Comparison of ENCODE assay signal across 7 mouse cellular contexts in the genomic region with DNA sequence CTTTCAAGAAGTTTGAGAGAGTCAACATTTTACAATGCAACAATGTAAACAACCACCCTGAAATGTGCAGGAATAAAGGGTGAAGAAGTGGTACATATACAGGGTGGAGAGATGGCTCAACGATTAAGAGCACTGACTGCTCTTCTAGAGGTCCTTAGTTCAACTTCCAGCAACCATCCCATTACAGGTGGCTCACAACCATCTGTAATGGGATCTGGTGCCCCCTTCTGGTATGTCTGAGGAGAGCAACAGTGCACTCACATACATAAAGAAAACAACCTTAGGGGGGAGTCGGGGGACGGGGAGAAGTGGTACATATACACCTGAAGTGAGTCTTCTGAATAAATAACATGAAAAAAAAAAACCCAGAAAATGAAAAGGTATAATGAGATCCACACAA.
DNase-seq lines count a peak whose midpoint lies in the region; ATAC-seq and TF ChIP-seq lines count a peak whose summit lies in the region.

No protein-coding gene starts in this region.

- no peaks in the 10 kb centered on the region for H3K27me3 ChIP-seq in kidney, postnatal 0 days (ENCODE audit: insufficient read depth, low read length)
- no peaks in the 10 kb centered on the region for H3K27me3 ChIP-seq in kidney, embryonic 14.5 days (ENCODE audit: control insufficient read depth, insufficient read depth, low read length)

- no peaks in the 10 kb centered on the region for H3K4me1 ChIP-seq in kidney, postnatal 0 days (replicated peaks; ENCODE audit: insufficient read depth, low read length)
- no peaks in the 10 kb centered on the region for H3K4me1 ChIP-seq in kidney, embryonic 14.5 days (ENCODE audit: control insufficient read depth, insufficient read depth, low read length)

- DNase-seq in kidney, postnatal 0 days (ENCODE audit: low spot score): peak; percentile 24
- peak; percentile 62 for DNase-seq in NIH3T3 (ENCODE audit: low read depth)
- DNase-seq in naive thymus-derived CD4-positive, alpha-beta T cell, adult 2 months (ENCODE audit: low read depth): peak; percentile 4
- DNase-seq in spleen, postnatal 36 days (ENCODE audit: low spot score in 2 of 2): no peak
- DNase-seq in left cerebral cortex, postnatal 14 days (ENCODE audit: low spot score in 2 of 2): no peak

- no peaks in the 10 kb centered on the region for H3K9me3 ChIP-seq in kidney, postnatal 0 days (replicated peaks; ENCODE audit: low read length)
- no peaks in the 10 kb centered on the region for H3K9me3 ChIP-seq in kidney, embryonic 14.5 days (ENCODE audit: control insufficient read depth, low read length)

- no peak for ATAC-seq in kidney, postnatal 0 days (replicated peaks; ENCODE audit: low FRiP score, low read depth)
- ATAC-seq in kidney, embryonic 14.5 days (ENCODE audit: low FRiP score, low TSS enrichment): no peak
- 0 out of 2 replicates have a peak, but pooled peaks have one; percentile 56 for ATAC-seq in common myeloid progenitor, adult 5-6 weeks (replicated peaks; ENCODE audit: low read depth, poor library complexity, severe bottlenecking)

- H3K27ac ChIP-seq in kidney, postnatal 0 days: no peak overlapping the region
- no peak overlapping the region for H3K27ac ChIP-seq in kidney, embryonic 14.5 days (ENCODE audit: low read depth, low read length)

- no peak overlapping the region for H3K4me3 ChIP-seq in kidney, postnatal 0 days (replicated peaks; ENCODE audit: low read depth, low read length)
- no peak overlapping the region for H3K4me3 ChIP-seq in kidney, embryonic 14.5 days (ENCODE audit: low read length)

- peak; percentile 66 for TF ChIP-seq CTCF in kidney, postnatal 0 days (IDR thresholded peaks at IDR 0.05; ENCODE audit: low read depth)

- intact Hi-C loops in left cerebral cortex, postnatal 14 days (cut with DNase I): no loop called here

- H3K36me3 ChIP-seq in kidney, postnatal 0 days (ENCODE audit: insufficient read depth, low read length): no peaks in the 10 kb centered on the region
- no peaks in the 10 kb centered on the region for H3K36me3 ChIP-seq in kidney, embryonic 14.5 days (ENCODE audit: control insufficient read depth, insufficient read depth, low read length)

- H3K4me2 ChIP-seq in kidney, postnatal 0 days (ENCODE audit: low read length): no peak overlapping the region
- H3K4me2 ChIP-seq in kidney, embryonic 14.5 days (replicated peaks; ENCODE audit: low read depth, low read length): no peak overlapping the region

- H3K9ac ChIP-seq in kidney, postnatal 0 days (ENCODE audit: low read depth, low read length): no peak overlapping the region
- H3K9ac ChIP-seq in kidney, embryonic 14.5 days (ENCODE audit: low read depth, low read length): no peak overlapping the region

- 57% methylated on average over 3 of the region's 3 CpGs for WGBS in kidney, postnatal 0 days
- 67% methylated on average over 3 of the region's 3 CpGs for WGBS in kidney, embryonic 14.5 days

Comparison
In these comparisons a context has a peak if more than half of its experiments do, and no peak if none do; other contexts are left out.
1. DNase-seq: peak in kidney, postnatal 0 days (single experiment), NIH3T3 (single experiment) and naive thymus-derived CD4-positive, alpha-beta T cell, adult 2 months (single experiment); none in spleen, postnatal 36 days (0 of 2) and left cerebral cortex, postnatal 14 days (0 of 2).